Mouse (Mus musculus): ENCODE results near the gene Smyd1. TPM values are rescaled to one million over a fixed set of nuclear protein-coding genes. Genes with fewer than 3 reads are reported as not detected.
"Not testable (repeated sequence)": the region's sequence is repeated elsewhere in the genome, so short reads cannot be mapped to it uniquely, and the experiment has no call there.

The Smyd1 gene
- polyA plus RNA-seq, 1 experiment from 2014 or later, result 0.21 TPM

GRCm38 (mm10) chr6:71341179-71341578 lies 19.1 kb upstream of the Smyd1 start:
- WGBS, result 92% methylated on average over 9 of the region's 9 CpGs
- DNase-seq (ENCODE audit: low spot score), result no peak
- H3K27me3 ChIP-seq (ENCODE audit: low read depth, poor library complexity, severe bottlenecking), result no peaks in the 10 kb centered on the region
- H3K4me3 ChIP-seq, result no peak overlapping the region
- H3K4me1 ChIP-seq, result no peaks in the 10 kb centered on the region
- no peaks in the 10 kb centered on the region for H3K36me3 ChIP-seq
- no peaks in the 10 kb centered on the region for H3K9me3 ChIP-seq (replicated peaks)
- H3K27ac ChIP-seq (replicated peaks), result no peak overlapping the region

- no peak for DNase-seq (ENCODE audit: low spot score)
- Histone ChIP-seq H3K36me3 (no peaks in the 10 kb centered on the region), H3K27me3 (ENCODE audit: low read depth, poor library complexity, severe bottlenecking) (no peaks in the 10 kb centered on the region), H3K9me3 (replicated peaks) (no peaks in the 10 kb centered on the region), H3K27ac (replicated peaks) (no peak overlapping the region), H3K4me3 (no peak overlapping the region), H3K4me1 (no peaks in the 10 kb centered on the region)
- WGBS, result 89% methylated on average over 4 of the region's 4 CpGs
These were observed 17.3 kb upstream of the Smyd1 start for GRCm38 (mm10) chr6:71339351-71339750.

GRCm38 (mm10) chr6:71338941-71339340 lies 16.9 kb upstream of the Smyd1 start:
- Histone ChIP-seq H3K4me1 (no peaks in the 10 kb centered on the region), H3K9me3 (replicated peaks) (no peaks in the 10 kb centered on the region), H3K4me3 (no peak overlapping the region), H3K27ac (replicated peaks) (no peak overlapping the region), H3K36me3 (no peaks in the 10 kb centered on the region), H3K27me3 (ENCODE audit: low read depth, poor library complexity, severe bottlenecking) (no peaks in the 10 kb centered on the region)
- 92% methylated on average over 3 of the region's 3 CpGs for WGBS
- no peak for DNase-seq (ENCODE audit: low spot score)

- DNase-seq (ENCODE audit: low spot score), result no peak
- H3K27me3 ChIP-seq (ENCODE audit: low read depth, poor library complexity, severe bottlenecking), result no peaks in the 10 kb centered on the region
- H3K9me3 ChIP-seq (replicated peaks), result no peaks in the 10 kb centered on the region
- WGBS, result 98% methylated on average over 8 of the region's 8 CpGs
- no peak overlapping the region for H3K27ac ChIP-seq (replicated peaks)
- no peaks in the 10 kb centered on the region for H3K4me1 ChIP-seq
- no peaks in the 10 kb centered on the region for H3K36me3 ChIP-seq
- no peak overlapping the region for H3K4me3 ChIP-seq
These were observed 15.6 kb upstream of the Smyd1 start for GRCm38 (mm10) chr6:71337666-71338065.

GRCm38 (mm10) chr6:71333578-71334273 lies 11.7 kb upstream of the Smyd1 start:
- DNase-seq (ENCODE audit: low spot score), result no peak
- Histone ChIP-seq H3K9me3 (replicated peaks) (no peaks in the 10 kb centered on the region), H3K4me1 (no peaks in the 10 kb centered on the region), H3K4me3 (no peak overlapping the region), H3K36me3 (no peaks in the 10 kb centered on the region), H3K27me3 (ENCODE audit: low read depth, poor library complexity, severe bottlenecking) (no peaks in the 10 kb centered on the region), H3K27ac (replicated peaks) (no peak overlapping the region)
- WGBS, result 91% methylated on average over 11 of the region's 11 CpGs

GRCm38 (mm10) chr6:71333031-71333430 lies 11.0 kb upstream of the Smyd1 start:
- Histone ChIP-seq H3K4me1 (no peaks in the 10 kb centered on the region), H3K4me3 (no peak overlapping the region), H3K36me3 (no peaks in the 10 kb centered on the region), H3K27me3 (ENCODE audit: low read depth, poor library complexity, severe bottlenecking) (no peaks in the 10 kb centered on the region), H3K9me3 (replicated peaks) (no peaks in the 10 kb centered on the region), H3K27ac (replicated peaks) (no peak overlapping the region)
- 64% methylated on average over 3 of the region's 3 CpGs for WGBS
- no peak for DNase-seq (ENCODE audit: low spot score)

- H3K27me3 ChIP-seq (ENCODE audit: low read depth, poor library complexity, severe bottlenecking), result no peaks in the 10 kb centered on the region
- H3K4me3 ChIP-seq, result no peak overlapping the region
- DNase-seq (ENCODE audit: low spot score), result no peak
- H3K36me3 ChIP-seq, result no peaks in the 10 kb centered on the region
- H3K27ac ChIP-seq (replicated peaks), result no peak overlapping the region
- no peaks in the 10 kb centered on the region for H3K4me1 ChIP-seq
- 91% methylated on average over 11 of the region's 11 CpGs for WGBS
- H3K9me3 ChIP-seq (replicated peaks), result no peaks in the 10 kb centered on the region
These were observed 10.4 kb upstream of the Smyd1 start for GRCm38 (mm10) chr6:71332236-71332965.

- H3K27ac ChIP-seq (replicated peaks); H3K27me3 ChIP-seq (ENCODE audit: low read depth, poor library complexity, severe bottlenecking); H3K9me3 ChIP-seq (replicated peaks); H3K36me3 ChIP-seq; H3K4me3 ChIP-seq; H3K4me1 ChIP-seq; DNase-seq (ENCODE audit: low spot score): not testable (repeated sequence)
- 96% methylated on average over 2 of the region's 4 CpGs for WGBS
These were observed 9.5 kb upstream of the Smyd1 start for GRCm38 (mm10) chr6:71331491-71331890.

GRCm38 (mm10) chr6:71330486-71330885 lies 8.5 kb upstream of the Smyd1 start:
- Histone ChIP-seq H3K4me1 (no peaks in the 10 kb centered on the region), H3K9me3 (replicated peaks) (no peaks in the 10 kb centered on the region), H3K27ac (replicated peaks) (no peak overlapping the region), H3K36me3 (no peaks in the 10 kb centered on the region), H3K27me3 (ENCODE audit: low read depth, poor library complexity, severe bottlenecking) (no peaks in the 10 kb centered on the region), H3K4me3 (no peak overlapping the region)
- no peak for DNase-seq (ENCODE audit: low spot score)
- 87% methylated on average over 7 of the region's 7 CpGs for whole genome bisulfite sequencing

GRCm38 (mm10) chr6:71329881-71330280 lies 7.8 kb upstream of the Smyd1 start:
- DNase-seq (ENCODE audit: low spot score), result no peak
- no peaks in the 10 kb centered on the region for H3K4me1 ChIP-seq
- no peaks in the 10 kb centered on the region for H3K27me3 ChIP-seq (ENCODE audit: low read depth, poor library complexity, severe bottlenecking)
- H3K9me3 ChIP-seq (replicated peaks), result no peaks in the 10 kb centered on the region
- H3K4me3 ChIP-seq, result no peak overlapping the region
- no peak overlapping the region for H3K27ac ChIP-seq (replicated peaks)
- 84% methylated on average over 6 of the region's 6 CpGs for WGBS
- no peaks in the 10 kb centered on the region for H3K36me3 ChIP-seq

- Histone ChIP-seq H3K4me3 (no peak overlapping the region), H3K4me1 (no peaks in the 10 kb centered on the region), H3K27me3 (ENCODE audit: low read depth, poor library complexity, severe bottlenecking) (no peaks in the 10 kb centered on the region), H3K9me3 (replicated peaks) (no peaks in the 10 kb centered on the region), H3K36me3 (no peaks in the 10 kb centered on the region), H3K27ac (replicated peaks) (no peak overlapping the region)
- 94% methylated on average over 9 of the region's 9 CpGs for WGBS
- no peak for DNase-seq (ENCODE audit: low spot score)
These were observed 2.8 kb upstream of the Smyd1 start for GRCm38 (mm10) chr6:71324816-71325215.

- Histone ChIP-seq H3K27ac (replicated peaks) (no peak within 1 kb of the TSS), H3K4me1 (no peaks in the 10 kb centered on the region), H3K9me3 (replicated peaks) (no peaks in the 10 kb centered on the region), H3K4me3 (no peak within 1 kb of the TSS), H3K27me3 (ENCODE audit: low read depth, poor library complexity, severe bottlenecking) (no peaks in the 10 kb centered on the region), H3K36me3 (no peaks in the 10 kb centered on the region)
- no peak for DNase-seq (ENCODE audit: low spot score)
- 84% methylated on average over 7 of the region's 7 CpGs for WGBS
These were observed 473 bp upstream of the Smyd1 start, which contains the start of gene Cd8b1 for GRCm38 (mm10) chr6:71322491-71322921. Gene Cd8b1, plus strand, starts transcription at chr6:71322788.

GRCm38 (mm10) chr6:71307486-71307885 lies 14.5 kb downstream of the Smyd1 start:
- WGBS, result 91% methylated on average over 8 of the region's 8 CpGs

More at GRCm38 (mm10) chr6:71307486-71307885, 14.5 kb downstream of the Smyd1 start:
- no peaks in the 10 kb centered on the region for H3K4me1 ChIP-seq
- H3K4me3 ChIP-seq, result no peak overlapping the region
- H3K27me3 ChIP-seq (ENCODE audit: low read depth, poor library complexity, severe bottlenecking), result no peaks in the 10 kb centered on the region
- H3K9me3 ChIP-seq (replicated peaks), result no peaks in the 10 kb centered on the region
- no peak overlapping the region for H3K27ac ChIP-seq (replicated peaks)
- no peak for DNase-seq (ENCODE audit: low spot score)
- no peaks in the 10 kb centered on the region for H3K36me3 ChIP-seq
